20 mouse cellular contexts compared by ENCODE assay signal in genomic region chr6:112738924-112739323, GRCm38 (mm10). TPM values are rescaled to one million over a fixed set of nuclear protein-coding genes. Genes with fewer than 3 reads are reported as not detected.
DNase-seq lines count a peak whose midpoint lies in the region; ATAC-seq and TF ChIP-seq lines count a peak whose summit lies in the region.
"Had no signal": no experiment of that assay in that cellular context is flagged by ENCODE, and none has a peak within 500 bp of the region (broad histone marks: within the 10 kb centered on the region; RNA-seq: fewer than 3 reads in every experiment).

No protein-coding gene starts in this region.

- no peak for TF ChIP-seq POLR2A in spleen, adult 2 months (IDR thresholded peaks at IDR 0.05; ENCODE audit: low read depth, low read length)
- no peak for TF ChIP-seq POLR2A in small intestine, adult 2 months (IDR thresholded peaks at IDR 0.05; ENCODE audit: low read depth, low read length)

- no peaks in the 10 kb centered on the region for H3K9me3 ChIP-seq in heart, embryonic 11.5 days (replicated peaks; ENCODE audit: control insufficient read depth, low read length)
- no peaks in the 10 kb centered on the region for H3K9me3 ChIP-seq in kidney, embryonic 14.5 days (ENCODE audit: control insufficient read depth, low read length)
- H3K9me3 ChIP-seq: forebrain, embryonic 13.5 days; limb, embryonic 10.5 days; neural tube, embryonic 12.5 days had no signal

- peak; percentile 7 to 29 for DNase-seq in heart, adult 9 months (ENCODE audit: low spot score in 2 of 2)
- DNase-seq in spleen, adult 2 months (ENCODE audit: low read depth in 1 of 2, low spot score in 2 of 2), result no peak
- no peak for DNase-seq in spleen, postnatal 14 days (ENCODE audit: low spot score in 2 of 2)
- peak; percentile 53 to 59 for DNase-seq in layer of hippocampus, adult 8-10 months (ENCODE audit: low spot score in 2 of 2)
- no peak for DNase-seq in kidney, postnatal 25 days
- DNase-seq: adrenal gland, adult 8-10 months; cerebellum, postnatal 10 days; gastrocnemius, postnatal 14 days; heart, postnatal 10 days; kidney, adult 8-10 months; thymus, postnatal 25 days had no signal

- H3K27ac ChIP-seq in heart, embryonic 11.5 days (ENCODE audit: low read depth, low read length), result no peak overlapping the region
- H3K27ac ChIP-seq in spleen, adult 2 months (ENCODE audit: insufficient read depth, low read length), result peak overlapping the region; percentile 65
- H3K27ac ChIP-seq in small intestine, adult 2 months (ENCODE audit: insufficient read depth, low read depth, low read length), result peak overlapping the region; percentile 8; the same call in 1 of the 2 replicates
- no peak overlapping the region for H3K27ac ChIP-seq in kidney, embryonic 14.5 days (ENCODE audit: low read depth, low read length)
- H3K27ac ChIP-seq: forebrain, embryonic 13.5 days; hindbrain, postnatal 0 days; limb, embryonic 10.5 days; neural tube, embryonic 12.5 days had no signal

- no peak overlapping the region for H3K4me2 ChIP-seq in heart, embryonic 11.5 days
- no peak overlapping the region for H3K4me2 ChIP-seq in kidney, embryonic 14.5 days (replicated peaks; ENCODE audit: low read depth, low read length)
- H3K4me2 ChIP-seq: forebrain, embryonic 13.5 days; neural tube, embryonic 12.5 days had no signal

- H3K36me3 ChIP-seq in heart, embryonic 11.5 days (ENCODE audit: control insufficient read depth, insufficient read depth, low read length), result no peaks in the 10 kb centered on the region
- H3K36me3 ChIP-seq in spleen, adult 2 months (ENCODE audit: control insufficient read depth, insufficient read depth, low read length), result no peaks in the 10 kb centered on the region
- H3K36me3 ChIP-seq in small intestine, adult 2 months (ENCODE audit: control insufficient read depth, insufficient read depth, low read length), result no peaks in the 10 kb centered on the region
- H3K36me3 ChIP-seq in kidney, embryonic 14.5 days (ENCODE audit: control insufficient read depth, insufficient read depth, low read length), result peaks cover 5% of the 10 kb centered on the region; the same call in 1 of the 2 replicates
- H3K36me3 ChIP-seq: limb, embryonic 10.5 days had no signal

- TF ChIP-seq CTCF in spleen, adult 2 months (IDR thresholded peaks at IDR 0.05; ENCODE audit: extremely low read depth, insufficient read depth, insufficient read length, insufficient replicate concordance), result no peak
- TF ChIP-seq CTCF in small intestine, adult 2 months (IDR thresholded peaks at IDR 0.05; ENCODE audit: extremely low read depth, insufficient read length, insufficient replicate concordance, low read depth, low read length), result no peak

- no peak for ATAC-seq in heart, embryonic 11.5 days (replicated peaks; ENCODE audit: insufficient number of reproducible peaks, low FRiP score, low TSS enrichment)
- ATAC-seq in kidney, embryonic 14.5 days (ENCODE audit: low FRiP score, low TSS enrichment), result no peak
- ATAC-seq: CD4-positive, CD25-positive, alpha-beta regulatory T cell, adult 4 months; forebrain, embryonic 13.5 days; hindbrain, postnatal 0 days; midbrain, embryonic 16.5 days had no signal

- H3K4me1 ChIP-seq in heart, embryonic 11.5 days (ENCODE audit: control insufficient read depth, insufficient read depth, low read length), result no peaks in the 10 kb centered on the region
- H3K4me1 ChIP-seq in spleen, adult 2 months (ENCODE audit: control insufficient read depth, insufficient read depth, insufficient read length), result no peaks in the 10 kb centered on the region
- H3K4me1 ChIP-seq in small intestine, adult 2 months (ENCODE audit: control insufficient read depth, insufficient read depth, insufficient read length, low read length), result no peaks in the 10 kb centered on the region
- H3K4me1 ChIP-seq in kidney, embryonic 14.5 days (ENCODE audit: control insufficient read depth, insufficient read depth, low read length), result no peaks in the 10 kb centered on the region

- no peak overlapping the region for H3K9ac ChIP-seq in heart, embryonic 11.5 days (ENCODE audit: low read depth, low read length)
- H3K9ac ChIP-seq in kidney, embryonic 14.5 days (ENCODE audit: low read depth, low read length), result no peak overlapping the region
- H3K9ac ChIP-seq: forebrain, embryonic 13.5 days; neural tube, embryonic 12.5 days had no signal

- no peak overlapping the region for H3K4me3 ChIP-seq in heart, embryonic 11.5 days (ENCODE audit: low read depth, low read length)
- no peak overlapping the region for H3K4me3 ChIP-seq in spleen, adult 2 months (ENCODE audit: extremely low read depth, insufficient read depth, insufficient read length)
- no peak overlapping the region for H3K4me3 ChIP-seq in small intestine, adult 2 months (ENCODE audit: low read depth, low read length)
- H3K4me3 ChIP-seq in kidney, embryonic 14.5 days (ENCODE audit: low read length), result no peak overlapping the region
- H3K4me3 ChIP-seq: forebrain, embryonic 13.5 days; limb, embryonic 10.5 days; neural tube, embryonic 12.5 days had no signal

- 84% methylated on average over 6 of the region's 6 CpGs for WGBS in heart, embryonic 11.5 days (ENCODE audit: insufficient replicate concordance)
- 41% methylated on average over 6 of the region's 6 CpGs for WGBS in spleen, adult 2 months
- WGBS in small intestine, adult 2 months, result 79% methylated on average over 6 of the region's 6 CpGs
- WGBS in kidney, embryonic 14.5 days, result 93% methylated on average over 6 of the region's 6 CpGs

- no peaks in the 10 kb centered on the region for H3K27me3 ChIP-seq in heart, embryonic 11.5 days (ENCODE audit: control insufficient read depth, insufficient read depth, low read length)
- no peaks in the 10 kb centered on the region for H3K27me3 ChIP-seq in spleen, adult 2 months (ENCODE audit: control insufficient read depth, insufficient read depth, low read length)
- no peaks in the 10 kb centered on the region for H3K27me3 ChIP-seq in small intestine, adult 2 months (ENCODE audit: control insufficient read depth, insufficient read depth, low read length)
- no peaks in the 10 kb centered on the region for H3K27me3 ChIP-seq in kidney, embryonic 14.5 days (ENCODE audit: control insufficient read depth, insufficient read depth, low read length)
- H3K27me3 ChIP-seq: forebrain, embryonic 13.5 days; neural tube, embryonic 12.5 days had no signal

RNA-seq across cellular contexts. Expression of gene Rad18, which starts 42.4 kb away (rescaled TPM):
- 24.8 and 26.2 TPM in 2 replicates for polyA plus RNA-seq in heart, embryonic 11.5 days (2014; fragmentation: Nextera tagmentation; extraction: Ambion mirVana)
- polyA plus RNA-seq in spleen, adult 2 months (2012; rRNA removed), result 1.8 and 2.0 TPM in 2 replicates
- total RNA-seq in layer of hippocampus, adult 8-10 months (2022), result 1 to 10 TPM; 7.4 to 8.9 (median 8.1) TPM
- polyA plus RNA-seq in small intestine, adult 2 months (2012; rRNA removed), result 1.1 and 1.2 TPM in 2 replicates
- 39.3 and 55.2 TPM in 2 replicates for polyA plus RNA-seq in kidney, embryonic 14.5 days (2014; fragmentation: Nextera tagmentation; extraction: Ambion mirVana)

Comparison
In these comparisons a context has a peak if more than half of its experiments do, and no peak if none do; other contexts are left out.
1. DNase-seq: peak in heart, adult 9 months (2 of 2) and layer of hippocampus, adult 8-10 months (2 of 2); none in spleen, adult 2 months (0 of 2), spleen, postnatal 14 days (0 of 2) and kidney, postnatal 25 days (0 of 2).
2. H3K27ac ChIP-seq: peak in spleen, adult 2 months (single experiment) and small intestine, adult 2 months (single experiment); none in heart, embryonic 11.5 days (single experiment) and kidney, embryonic 14.5 days (single experiment).